Mouse (Mus musculus) layer of hippocampus, postnatal 36 days (tissue): ENCODE measurements around the gene Fancc. TPM values are rescaled to one million over a fixed set of nuclear protein-coding genes. Genes with fewer than 3 reads are reported as not detected.
A peak's percentile ranks its signal among the peaks of the same experiment; 100 is the strongest.

Source experiments
- DNase-seq, 2 experiments: peaks; one replicate each; pipeline ENCODE4 v3.0.0; 2022
- microRNA-seq, 2 experiments: library from miRNA; unstranded; fragments of <30 nt; microRNA quantifications; one replicate each; pipeline ENCODE4 v1.2.0; 2021
- total RNA-seq, 2 experiments: library from RNA; stranded (reverse); gene quantifications; 2 replicates each; pipeline ENCODE4 v1.2.3; 2021

Fancc gene
- total RNA-seq, 2 experiments from 2014 or later: 5.8 to 5.9 TPM

DNA sequence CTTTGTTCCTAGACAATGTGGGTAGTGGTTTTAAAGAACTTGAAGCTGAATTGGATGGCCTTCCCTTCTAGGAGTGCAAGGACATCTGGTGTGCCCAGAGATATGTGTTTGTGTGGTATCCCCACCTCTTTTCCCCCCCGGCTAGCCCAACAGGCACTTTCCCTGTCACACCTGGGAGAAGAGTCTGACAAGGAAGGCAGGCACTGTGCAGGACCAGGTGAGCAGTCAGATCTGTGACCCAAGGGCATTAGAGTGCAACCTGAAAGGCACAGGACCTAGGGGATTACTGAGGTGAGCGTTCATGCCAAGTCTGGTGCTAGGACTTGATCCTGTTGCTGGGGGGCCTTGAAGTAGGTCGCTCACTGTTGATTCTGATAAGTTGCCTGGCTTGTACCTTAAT lies 255.4 kb downstream of the Fancc start:
- DNase-seq: no peak

- no peak for DNase-seq
Measured at GRCm38 (mm10) chr13:63240835-63241234, 256.2 kb downstream of the Fancc start.

DNA sequence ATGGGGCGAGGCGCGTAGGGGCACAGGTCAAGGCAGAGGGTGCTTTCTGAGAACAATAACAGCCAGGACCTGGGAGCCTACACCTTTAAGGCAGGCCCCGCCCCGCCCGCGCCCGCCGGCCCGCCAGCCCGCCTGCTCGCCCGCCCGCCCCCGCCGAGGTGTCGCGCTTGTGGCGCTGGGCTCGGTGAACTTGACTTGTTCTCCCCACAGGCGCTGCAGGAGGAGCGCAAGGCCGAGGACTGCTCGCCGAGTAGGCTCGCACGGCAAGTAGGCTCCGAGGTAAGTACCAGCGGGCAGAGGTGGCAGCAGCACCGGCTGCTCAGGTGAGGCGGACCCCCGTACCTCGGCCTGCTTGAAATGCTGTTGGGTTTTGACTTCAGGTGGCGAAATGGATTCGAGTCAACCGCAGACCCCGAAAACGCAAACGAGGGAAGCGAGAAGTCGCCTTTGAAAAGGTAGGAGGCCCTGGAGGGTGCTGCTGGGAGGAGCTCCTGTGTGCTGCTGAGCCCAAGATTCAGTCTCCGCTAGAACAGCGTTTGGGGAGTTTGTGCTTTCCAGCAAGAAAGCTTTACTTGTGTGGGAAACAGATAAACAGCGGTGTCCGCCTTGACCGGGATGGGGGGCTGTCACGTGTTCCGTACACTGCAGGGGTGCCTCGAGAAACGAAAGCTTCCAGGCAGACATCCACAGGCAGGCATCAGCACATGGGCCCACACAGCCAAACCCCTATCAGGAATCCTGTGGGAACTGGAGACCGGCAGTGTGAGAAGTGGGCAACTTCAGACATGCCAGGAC lies 257.0 kb downstream of the Fancc start:
- peak; percentile 65 to 74 for DNase-seq

DNA sequence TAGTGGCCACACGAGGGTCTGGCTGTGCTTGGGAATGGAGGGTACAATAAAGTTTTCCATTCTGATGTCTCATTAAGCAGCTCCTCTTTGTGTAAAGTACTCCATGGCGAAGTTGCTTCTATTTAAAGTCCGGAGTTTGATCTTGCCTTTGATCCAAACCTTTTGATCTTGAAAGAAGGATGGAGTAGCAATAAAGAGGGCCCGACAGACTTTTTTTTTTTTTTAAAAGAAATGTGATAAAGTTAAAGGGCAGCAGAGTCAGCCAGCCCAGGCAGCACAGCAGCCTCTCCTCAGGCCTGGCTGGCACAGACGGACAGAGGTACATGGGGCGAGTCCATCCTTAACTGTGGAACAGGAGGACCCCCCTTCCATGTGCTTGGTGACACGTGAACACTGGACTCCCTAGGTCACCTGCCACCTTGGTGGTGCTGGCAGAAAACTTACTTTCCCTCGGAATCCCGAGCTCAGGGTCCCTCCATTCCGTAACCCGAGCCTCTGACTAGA lies 257.7 kb downstream of the Fancc start:
- no peak for DNase-seq

DNA sequence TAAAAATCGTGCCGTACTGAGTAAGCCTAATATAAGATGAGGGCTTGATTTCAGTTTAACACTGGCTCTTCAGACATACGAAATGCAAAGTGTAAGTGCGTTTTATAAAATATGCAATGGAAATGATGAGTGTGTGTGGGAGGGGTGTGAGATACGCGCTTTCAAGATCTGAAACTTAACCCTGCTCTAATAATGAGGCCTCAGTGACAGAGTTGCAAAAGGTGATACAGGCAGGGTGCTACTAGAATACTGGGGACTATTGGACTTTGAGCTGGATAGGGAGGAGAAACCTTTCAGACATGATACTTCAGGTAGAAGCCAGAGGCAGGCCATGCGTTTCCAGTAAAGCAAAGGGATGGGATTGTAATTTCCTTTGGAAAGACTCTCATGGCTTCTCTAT lies 259.0 kb downstream of the Fancc start:
- no peak for DNase-seq

GRCm38 (mm10) chr13:63236159-63236893 lies 260.8 kb downstream of the Fancc start:
- DNase-seq: no peak

DNA sequence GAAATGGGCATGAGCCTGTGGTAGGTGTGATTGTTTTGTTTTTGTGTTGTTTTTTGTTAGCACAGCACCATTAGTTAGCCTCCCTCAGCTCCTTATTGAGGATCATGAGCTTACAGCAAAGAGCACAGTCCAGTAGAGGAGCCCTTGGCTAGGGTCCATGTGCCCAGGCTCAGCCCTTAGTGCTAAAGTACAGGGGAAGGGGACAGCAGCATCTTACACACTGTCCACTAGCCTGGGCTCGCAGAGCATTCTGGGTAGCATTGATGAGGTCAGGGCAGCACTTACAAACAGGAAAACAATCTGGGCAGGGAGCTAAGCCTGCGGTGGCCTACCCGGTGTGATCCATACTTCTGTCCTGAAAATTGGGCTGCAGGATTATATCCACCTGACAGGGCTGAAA lies 261.5 kb downstream of the Fancc start:
- no peak for DNase-seq

Small RNA genes lying within 50 kb of the gene (microRNA-seq; reads per million reads assigned to microRNA genes)
- gene Mir23b (22,969 to 23,213 reads per million in 2 experiments), gene Mir24-1 (0 reads per million in 2 experiments), gene Mir27b (1,759 to 2,305 reads per million in 2 experiments), gene Mir3074-1 (0 reads per million in 2 experiments)

Other genes starting within 250 kb of the Fancc start
- gene Ptch1, start 76.3 kb upstream of the Fancc start, total RNA-seq: 10 to 100 TPM; 41.0 to 49.1 TPM